Comparison of ENCODE assay signal across 9 mouse cellular contexts in the genomic region with DNA sequence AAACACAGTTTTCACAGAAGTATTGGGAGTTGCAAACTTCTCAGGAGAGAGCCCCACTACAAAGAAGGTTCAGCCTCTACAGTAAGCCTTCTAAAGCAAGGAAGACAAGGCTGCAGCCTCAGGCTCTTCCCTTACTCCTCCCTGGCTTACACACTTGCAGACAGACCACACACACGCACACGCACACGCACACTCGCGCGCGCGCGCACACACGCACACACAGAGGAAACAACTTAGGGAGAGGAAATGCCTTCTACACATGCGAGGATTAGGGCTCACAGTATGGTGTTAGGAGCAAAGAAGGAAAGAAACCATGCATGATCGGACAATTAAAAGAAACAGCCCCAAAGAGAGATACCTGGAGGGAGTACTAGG.
A peak's percentile ranks its signal among the peaks of the same experiment; 100 is the strongest.
DNase-seq lines count a peak whose midpoint lies in the region; ATAC-seq and TF ChIP-seq lines count a peak whose summit lies in the region.
"Had no signal": no experiment of that assay in that cellular context is flagged by ENCODE, and none has a peak within 500 bp of the region (broad histone marks: within the 10 kb centered on the region; RNA-seq: fewer than 3 reads in every experiment).

No protein-coding gene starts in this region.

- H3K27ac ChIP-seq in forebrain, embryonic 11.5 days (ENCODE audit: low read depth, low read length) = peak overlapping the region; percentile 4; the same call in 1 of the 2 replicates
- no peak overlapping the region for H3K27ac ChIP-seq in forebrain, embryonic 16.5 days (ENCODE audit: low read length)
- H3K27ac ChIP-seq in intestine, embryonic 14.5 days (ENCODE audit: low read depth) = peak overlapping the region; percentile 66
- peak overlapping the region; percentile 73 for H3K27ac ChIP-seq in neural tube, embryonic 13.5 days (replicated peaks)

- TF ChIP-seq POLR2A in lung, adult 2 months (IDR thresholded peaks at IDR 0.05; ENCODE audit: borderline replicate concordance, extremely low read depth, low read depth, low read length) = no peak

- no peak for ATAC-seq in forebrain, embryonic 11.5 days (replicated peaks; ENCODE audit: low FRiP score)
- no peak for ATAC-seq in forebrain, embryonic 16.5 days
- ATAC-seq in intestine, embryonic 14.5 days (replicated peaks; ENCODE audit: low FRiP score, low TSS enrichment, low read depth) = no peak
- no peak for ATAC-seq in neural tube, embryonic 13.5 days (ENCODE audit: low read depth)

- H3K9me3 ChIP-seq in forebrain, embryonic 11.5 days (ENCODE audit: control insufficient read depth, low read length) = no peaks in the 10 kb centered on the region
- no peaks in the 10 kb centered on the region for H3K9me3 ChIP-seq in forebrain, embryonic 16.5 days (ENCODE audit: control insufficient read depth, low read length)
- H3K9me3 ChIP-seq in intestine, embryonic 14.5 days (ENCODE audit: control insufficient read depth, low read length) = no peaks in the 10 kb centered on the region
- H3K9me3 ChIP-seq in neural tube, embryonic 13.5 days = no peaks in the 10 kb centered on the region

- WGBS in forebrain, embryonic 11.5 days = 89% methylated on average over 12 of the region's 12 CpGs
- 89% methylated on average over 12 of the region's 12 CpGs for WGBS in forebrain, embryonic 16.5 days
- 56% methylated on average over 12 of the region's 12 CpGs for WGBS in lung, adult 2 months
- 86% methylated on average over 12 of the region's 12 CpGs for WGBS in intestine, embryonic 14.5 days
- 91% methylated on average over 12 of the region's 12 CpGs for WGBS in neural tube, embryonic 13.5 days

- H3K27me3 ChIP-seq in forebrain, embryonic 11.5 days (ENCODE audit: control insufficient read depth, insufficient read depth, low read length) = no peaks in the 10 kb centered on the region
- no peaks in the 10 kb centered on the region for H3K27me3 ChIP-seq in forebrain, embryonic 16.5 days (replicated peaks; ENCODE audit: control insufficient read depth, insufficient read depth, low read length)
- no peaks in the 10 kb centered on the region for H3K27me3 ChIP-seq in intestine, embryonic 14.5 days (replicated peaks; ENCODE audit: control insufficient read depth, insufficient read depth, low read length)
- no peaks in the 10 kb centered on the region for H3K27me3 ChIP-seq in neural tube, embryonic 13.5 days

- no peak for DNase-seq in forebrain, embryonic 11.5 days (ENCODE audit: low spot score)
- no peak for DNase-seq in lung, adult 2 months
- no peak for DNase-seq in lung, postnatal 4 days
- no peak for DNase-seq in intestine, embryonic 14.5 days (ENCODE audit: low spot score)
- DNase-seq in embryo, embryonic 11 days = no peak
- DNase-seq in gastrocnemius, adult 18-20 months (ENCODE audit: low spot score) = no peak

- no peak overlapping the region for H3K9ac ChIP-seq in forebrain, embryonic 11.5 days (ENCODE audit: low read length)
- no peak overlapping the region for H3K9ac ChIP-seq in forebrain, embryonic 16.5 days (replicated peaks; ENCODE audit: low read depth, low read length)
- no peak overlapping the region for H3K9ac ChIP-seq in intestine, embryonic 14.5 days (ENCODE audit: low read length)
- no peak overlapping the region for H3K9ac ChIP-seq in neural tube, embryonic 13.5 days

- no peaks in the 10 kb centered on the region for H3K36me3 ChIP-seq in forebrain, embryonic 11.5 days (ENCODE audit: control insufficient read depth, insufficient read depth, low read length)
- H3K36me3 ChIP-seq in forebrain, embryonic 16.5 days (ENCODE audit: control insufficient read depth, insufficient read depth) = no peaks in the 10 kb centered on the region
- 0 out of 2 replicates have a peak, but pooled peaks cover 8% of the 10 kb centered on the region for H3K36me3 ChIP-seq in intestine, embryonic 14.5 days (ENCODE audit: control insufficient read depth, insufficient read depth, low read length)
- H3K36me3 ChIP-seq in neural tube, embryonic 13.5 days = peaks cover 31% of the 10 kb centered on the region

- H3K4me3 ChIP-seq in forebrain, embryonic 11.5 days (ENCODE audit: low read depth, low read length) = no peak overlapping the region
- H3K4me3 ChIP-seq in forebrain, embryonic 16.5 days (replicated peaks; ENCODE audit: low read length) = no peak overlapping the region
- H3K4me3 ChIP-seq in lung, adult 2 months (replicated peaks; ENCODE audit: extremely low read depth, low read depth, low read length) = peak overlapping the region; percentile 14
- H3K4me3 ChIP-seq in intestine, embryonic 14.5 days (ENCODE audit: low read depth, low read length) = no peak overlapping the region
- no peak overlapping the region for H3K4me3 ChIP-seq in neural tube, embryonic 13.5 days
- H3K4me3 ChIP-seq: myocyte had no signal

- H3K4me2 ChIP-seq in forebrain, embryonic 11.5 days (ENCODE audit: low read depth, low read length, severe bottlenecking) = no peak overlapping the region
- no peak overlapping the region for H3K4me2 ChIP-seq in forebrain, embryonic 16.5 days (ENCODE audit: low read length)
- no peak overlapping the region for H3K4me2 ChIP-seq in intestine, embryonic 14.5 days (ENCODE audit: low read length)
- H3K4me2 ChIP-seq in neural tube, embryonic 13.5 days = no peak overlapping the region

- no peaks in the 10 kb centered on the region for H3K4me1 ChIP-seq in forebrain, embryonic 11.5 days (replicated peaks; ENCODE audit: control insufficient read depth, insufficient read depth, low read length)
- H3K4me1 ChIP-seq in forebrain, embryonic 16.5 days (replicated peaks; ENCODE audit: control insufficient read depth, insufficient read depth, low read length) = peaks cover 7% of the 10 kb centered on the region; the same call in 1 of the 2 replicates
- peaks cover 15% of the 10 kb centered on the region for H3K4me1 ChIP-seq in lung, adult 2 months (ENCODE audit: control insufficient read depth, insufficient read depth, low read length)
- H3K4me1 ChIP-seq in intestine, embryonic 14.5 days (replicated peaks; ENCODE audit: control insufficient read depth, insufficient read depth, low read length) = peaks cover 11% of the 10 kb centered on the region; the same call in 1 of the 2 replicates
- H3K4me1 ChIP-seq in neural tube, embryonic 13.5 days (replicated peaks) = peaks cover 27% of the 10 kb centered on the region

- TF ChIP-seq CTCF in lung, adult 2 months (IDR thresholded peaks at IDR 0.05; ENCODE audit: insufficient read depth, low read length) = no peak
